Mouse (Mus musculus) mouse trophoblast stem cell (cell line): ENCODE measurements around the gene Ncapg.

Source experiments
- in situ Hi-C, 2 experiments: fragments of 300-500 bp; cut with MseI, MboI; formaldehyde crosslinking; loops; 2 replicates in 1 of 2; 3 replicates in 1 of 2; pipeline ENCODE4 v1.15.1; 2025

Gene Ncapg

GRCm38 (mm10) chr5:45691678-45692077 is 22.0 kb downstream of the Ncapg start:
- in situ Hi-C loops: no loop called here

GRCm38 (mm10) chr5:45706811-45707210 is 37.1 kb downstream of the Ncapg start:
- in situ Hi-C loops: no loop called here

GRCm38 (mm10) chr5:45709653-45710052 is 39.9 kb downstream of the Ncapg start:
- in situ Hi-C loops: no loop called here

DNA sequence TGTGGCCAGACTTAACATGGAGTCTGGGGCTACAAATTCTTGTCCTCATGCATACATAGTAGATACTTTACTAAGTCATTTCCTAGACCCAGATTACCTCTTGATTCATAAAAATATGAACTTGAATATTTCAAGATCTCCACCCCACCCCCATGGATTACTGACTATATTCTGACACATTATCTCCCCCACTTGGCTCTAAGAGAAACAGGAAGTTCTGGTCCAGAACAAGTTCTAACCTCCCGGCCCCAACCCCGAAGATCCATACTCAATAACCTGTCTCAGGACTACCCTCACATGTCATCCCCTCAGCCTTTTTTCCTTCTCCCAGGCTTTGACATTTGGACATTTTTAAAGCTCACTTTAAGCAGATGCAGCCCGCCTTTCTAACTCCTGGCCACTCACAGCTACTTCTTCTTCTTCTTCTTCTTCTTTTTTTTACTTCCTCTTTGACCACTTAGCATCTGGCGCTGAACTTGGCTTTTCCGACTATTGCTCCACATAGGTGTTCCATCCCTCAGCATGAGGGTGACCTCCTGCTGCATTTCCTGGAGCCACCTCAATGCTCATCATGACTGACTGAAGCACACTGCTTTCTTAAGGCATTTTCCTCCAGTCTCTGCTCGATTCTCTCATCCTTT is 49.2 kb downstream of the Ncapg start:
- in situ Hi-C loops: no loop called here

GRCm38 (mm10) chr5:45733751-45734150 is 64.0 kb downstream of the Ncapg start:
- in situ Hi-C loops: no loop called here

DNA sequence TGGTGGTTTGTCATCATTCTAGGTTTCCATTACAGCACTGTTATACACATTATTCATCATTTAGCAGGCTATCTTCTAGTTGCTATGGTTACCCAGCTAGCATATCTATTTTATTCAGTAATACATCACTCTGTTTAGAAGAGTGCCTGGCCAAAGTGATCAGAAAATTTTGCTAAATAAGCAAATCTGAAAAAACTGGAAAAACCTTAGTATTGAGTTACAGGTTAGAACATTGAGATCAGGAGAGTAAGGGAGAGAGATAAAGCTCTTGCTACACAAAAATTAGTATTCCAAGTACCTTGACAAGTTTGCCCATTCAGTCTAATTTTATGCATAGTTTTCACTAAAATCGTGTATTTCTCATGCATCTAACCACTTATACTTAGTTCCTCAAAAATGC is 68.2 kb downstream of the Ncapg start:
- in situ Hi-C loops: no loop called here
